Mouse (Mus musculus) ES-CJ7 (cell line): ENCODE measurements around the gene Snw1.

Source experiments
- DNase-seq: peaks from one replicate; pipeline ENCODE4 v3.0.0; 2011; ENCODE audit warnings: low read depth, low spot score

The Snw1 gene

DNA sequence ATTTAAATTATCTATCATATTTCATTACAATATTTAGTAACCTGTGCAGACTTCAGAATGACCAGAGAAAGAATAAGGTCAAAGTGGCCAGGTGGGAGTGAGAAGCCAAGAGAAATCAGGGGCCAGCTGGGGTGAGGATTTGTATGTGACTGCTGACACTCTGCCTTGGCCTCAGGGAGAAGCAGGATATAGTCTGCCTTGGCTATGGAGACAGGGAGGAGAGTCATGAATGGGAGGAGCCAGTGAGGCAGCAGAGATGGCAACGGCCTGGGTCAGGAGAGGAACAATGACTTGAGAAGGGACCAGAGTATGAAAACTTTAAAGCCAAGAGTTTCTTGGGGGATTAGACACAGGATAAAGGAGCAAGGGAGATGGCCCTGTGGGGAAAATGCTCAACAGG, 48.4 kb downstream of the Snw1 start:
- DNase-seq, result no peak

DNA sequence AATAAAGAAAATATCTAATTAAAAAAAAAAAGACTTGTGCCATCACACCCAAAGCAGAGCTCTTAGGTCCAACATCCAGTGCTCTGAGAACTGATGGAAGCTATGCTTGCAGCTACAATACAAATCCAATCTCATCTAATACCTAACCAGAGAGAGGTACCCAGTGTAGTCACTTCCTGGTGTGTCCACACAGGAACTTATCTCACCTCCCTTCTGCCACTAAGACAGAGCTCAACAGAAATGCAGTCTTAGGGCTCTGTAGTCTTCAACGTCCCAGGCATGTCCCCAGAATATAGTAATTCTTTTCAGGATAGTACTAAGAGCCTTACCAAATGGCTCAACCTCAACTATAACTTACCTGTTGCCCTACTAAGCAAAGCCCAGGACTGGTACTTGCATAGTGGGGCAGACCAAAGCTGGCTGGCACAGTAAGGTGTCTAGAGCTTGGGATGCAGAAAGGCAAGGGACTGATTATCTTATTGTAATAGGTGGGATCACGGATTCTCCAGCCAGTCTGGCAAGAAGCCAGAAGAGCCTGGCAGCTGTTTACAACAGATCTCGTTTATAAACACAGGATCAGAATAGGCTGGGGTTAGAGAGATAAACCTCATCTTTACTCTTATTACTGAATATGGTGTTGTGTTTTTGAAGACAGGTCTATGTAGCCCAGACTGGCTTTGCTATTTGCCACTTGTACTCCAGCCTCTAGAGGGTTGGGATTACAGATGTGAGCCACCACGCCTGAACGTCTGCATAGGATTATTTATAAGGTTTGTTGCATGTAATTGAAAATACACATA, 50.2 kb downstream of the Snw1 start:
- no peak for DNase-seq

GRCm38 (mm10) chr12:87419974-87420485, 52.0 kb downstream of the Snw1 start:
- DNase-seq, result no peak

DNA sequence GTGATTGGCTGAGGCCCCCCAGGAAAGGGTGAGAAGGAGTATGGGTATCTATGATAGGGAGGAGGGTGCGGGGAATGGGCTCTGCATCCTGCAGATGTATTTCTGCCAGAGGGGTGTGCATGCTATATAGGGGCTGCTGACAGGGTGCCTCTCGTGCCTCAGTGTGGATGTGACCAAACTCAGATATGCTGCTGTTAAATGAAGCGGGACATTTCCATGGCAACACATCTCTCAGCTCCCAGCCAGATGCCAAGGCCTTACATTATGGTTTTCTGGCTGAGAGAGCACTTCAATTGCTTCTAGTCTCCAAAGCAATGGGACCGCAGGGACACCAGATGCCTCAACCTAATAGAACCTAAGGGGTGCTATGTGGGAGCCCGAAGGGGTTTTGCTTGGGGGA, 53.2 kb downstream of the Snw1 start:
- no peak for DNase-seq

- DNase-seq, result peak; percentile 92
Measured at GRCm38 (mm10) chr12:87416690-87417089, 55.4 kb downstream of the Snw1 start.

DNA sequence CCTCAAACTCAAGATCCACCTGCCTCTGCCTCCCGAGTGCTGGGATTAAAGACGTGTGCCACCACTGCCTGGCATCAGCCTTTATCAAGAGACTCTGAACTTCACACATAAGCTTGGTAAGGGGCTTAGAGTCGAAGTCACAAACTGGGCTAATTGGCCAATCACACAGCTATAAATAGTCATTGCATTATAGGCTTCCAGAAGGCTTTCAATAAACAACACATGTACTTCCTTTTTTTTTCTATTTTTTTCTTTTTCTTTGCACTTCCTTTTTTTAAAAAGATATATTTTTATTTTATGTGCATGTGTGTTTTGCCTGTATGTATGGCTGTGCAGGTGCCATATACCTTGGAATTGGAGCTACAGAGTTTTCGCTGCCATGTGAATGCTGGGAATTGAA, 56.7 kb downstream of the Snw1 start:
- DNase-seq, result no peak

- peak; percentile 71 for DNase-seq
Measured at GRCm38 (mm10) chr12:87413179-87413790, 58.8 kb downstream of the Snw1 start.

DNA sequence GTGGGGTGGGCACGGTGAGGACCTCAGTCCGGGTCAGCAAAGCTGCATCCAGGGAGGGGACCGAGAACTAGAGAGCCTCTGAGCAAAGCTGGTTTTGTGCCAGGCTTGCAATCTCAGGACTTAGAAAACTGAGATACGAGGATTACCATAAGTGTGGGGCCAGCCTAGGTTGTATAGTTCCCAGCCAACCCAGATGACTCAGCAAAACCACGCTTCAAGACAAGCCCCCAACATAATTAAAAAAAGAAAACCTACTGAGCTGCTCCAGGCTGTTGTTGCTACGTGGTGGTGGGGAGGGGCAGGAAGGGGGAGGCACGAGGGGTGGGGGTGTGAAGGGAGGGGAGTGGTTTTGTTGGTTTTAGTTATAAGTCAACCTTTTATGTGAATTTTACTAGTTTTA, 61.1 kb downstream of the Snw1 start:
- DNase-seq, result peak; percentile 59

DNA sequence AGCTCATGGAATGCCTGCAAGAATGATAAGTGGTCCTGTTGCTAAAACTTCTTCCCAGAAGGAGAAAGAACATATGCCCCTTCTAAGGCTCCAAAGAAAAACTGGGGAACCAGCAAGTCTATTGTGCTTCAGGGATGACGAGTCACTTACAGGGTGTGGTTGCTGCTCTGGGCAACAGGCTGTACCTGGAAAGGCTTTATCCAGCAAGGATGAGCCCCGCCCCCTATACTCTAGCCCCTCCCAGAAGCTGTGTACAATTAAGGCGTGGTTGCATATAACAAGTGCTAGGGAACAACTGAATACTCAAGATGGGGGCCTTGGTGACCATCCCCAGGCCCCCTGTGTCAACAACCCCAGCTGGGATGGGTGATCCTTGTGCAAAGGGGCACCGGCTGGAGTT, 63.0 kb downstream of the Snw1 start:
- DNase-seq, result peak; percentile 88

- DNase-seq, result peak; percentile 80
Measured at GRCm38 (mm10) chr12:87407869-87408605, 64.0 kb downstream of the Snw1 start.

GRCm38 (mm10) chr12:87405721-87406120, 66.4 kb downstream of the Snw1 start:
- DNase-seq, result peak; percentile 34

DNA sequence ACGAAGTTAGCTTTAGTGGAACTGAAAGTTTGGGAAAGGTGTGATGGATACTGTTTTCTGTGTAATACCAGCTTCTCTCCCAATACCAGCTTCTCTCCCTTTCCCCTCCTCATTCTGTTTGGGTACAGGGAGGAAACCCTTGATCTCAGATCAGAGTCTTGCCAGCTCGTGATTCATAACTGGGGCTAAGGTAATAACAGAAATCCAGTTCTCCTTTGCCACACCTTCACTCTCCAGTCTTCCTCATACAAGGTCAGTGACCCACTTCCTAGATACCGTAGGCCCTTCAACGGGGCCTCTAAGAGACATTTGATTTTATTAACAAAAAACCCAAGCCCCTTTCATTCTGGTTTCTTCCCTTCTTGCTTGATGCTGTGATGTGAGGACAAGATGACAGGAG, 66.9 kb downstream of the Snw1 start:
- DNase-seq, result no peak

GRCm38 (mm10) chr12:87401883-87402282, 70.2 kb downstream of the Snw1 start:
- no peak for DNase-seq

- DNase-seq, result no peak
Measured at GRCm38 (mm10) chr12:87399119-87399819, 72.8 kb downstream of the Snw1 start.
